Mouse (Mus musculus): Measurements from ENCODE around the gene Pikfyve.

GRCm38 (mm10) chr1:65312118-65312517 lies 125.6 kb downstream of the Pikfyve start:
- TF ChIP-seq CTCF (IDR thresholded peaks at IDR 0.05; ENCODE audit: low read depth, low read length) (peak; percentile 40), POLR2A (IDR thresholded peaks at IDR 0.05; ENCODE audit: extremely low read depth, insufficient read depth, low read length) (no peak)
